29 mouse cellular contexts compared by ENCODE assay signal in genomic region chr4:46447461-46447860, GRCm38 (mm10). TPM values are rescaled to one million over a fixed set of nuclear protein-coding genes. Genes with fewer than 3 reads are reported as not detected.
DNase-seq lines count a peak whose midpoint lies in the region; ATAC-seq and TF ChIP-seq lines count a peak whose summit lies in the region.
"Had no signal": no experiment of that assay in that cellular context is flagged by ENCODE, and none has a peak within 500 bp of the region (broad histone marks: within the 10 kb centered on the region; RNA-seq: fewer than 3 reads in every experiment).

No protein-coding gene starts in this region.

- no peak overlapping the region for H3K4me3 ChIP-seq in heart, postnatal 0 days (ENCODE audit: low read depth, low read length)
- H3K4me3 ChIP-seq in liver, embryonic 15.5 days (replicated peaks): no peak overlapping the region
- no peak overlapping the region for H3K4me3 ChIP-seq in intestine, postnatal 0 days (ENCODE audit: low read depth, low read length)
- H3K4me3 ChIP-seq: embryonic facial prominence, embryonic 10.5 days; forebrain, embryonic 15.5 days; heart, embryonic 13.5 days; megakaryocyte, embryonic 14.5 days; neural tube, embryonic 12.5 days had no signal

- no peak for ATAC-seq in heart, postnatal 0 days (ENCODE audit: insufficient read depth, low read depth)
- ATAC-seq in liver, embryonic 15.5 days (ENCODE audit: insufficient read depth): no peak
- no peak for ATAC-seq in intestine, postnatal 0 days
- ATAC-seq: CD4-positive, CD25-positive, alpha-beta regulatory T cell, adult 4 months; forebrain, embryonic 15.5 days; inflammation-experienced regulatory T-cells, adult 6 months had no signal

- peak overlapping the region; percentile 30; the same call in 1 of the 2 replicates for H3K27ac ChIP-seq in heart, postnatal 0 days (ENCODE audit: low read depth)
- peak overlapping the region; percentile 98 for H3K27ac ChIP-seq in liver, embryonic 15.5 days (replicated peaks)
- H3K27ac ChIP-seq in intestine, postnatal 0 days (ENCODE audit: low read depth, low read length): no peak overlapping the region
- H3K27ac ChIP-seq: embryonic facial prominence, embryonic 10.5 days; forebrain, embryonic 15.5 days; heart, embryonic 13.5 days; hindbrain, embryonic 14.5 days; kidney, postnatal 0 days; neural tube, embryonic 12.5 days had no signal

- no peak for TF ChIP-seq CTCF in heart, postnatal 0 days (IDR thresholded peaks at IDR 0.05; ENCODE audit: low read depth)
- TF ChIP-seq CTCF in intestine, postnatal 0 days (IDR thresholded peaks at IDR 0.05; ENCODE audit: low read depth): no peak

- no peak for DNase-seq in heart, postnatal 0 days (ENCODE audit: low spot score)
- no peak for DNase-seq in heart, adult 9 months (ENCODE audit: low spot score in 2 of 2)
- peak; percentile 40 for DNase-seq in 416B (ENCODE audit: low read depth)
- DNase-seq in thymus, postnatal 10 days (ENCODE audit: low spot score in 2 of 2): peak; percentile 27 to 46
- no peak for DNase-seq in urinary bladder, postnatal 36 days (ENCODE audit: low spot score in 2 of 2)
- no peak for DNase-seq in cerebellum, adult 11 months
- DNase-seq: adrenal gland, postnatal 25 days; gastrocnemius, postnatal 10 days; heart, adult 11 months; kidney, adult 2 months; layer of hippocampus, adult 9-11 months; lung, postnatal 14 days; midbrain, embryonic 14.5 days; right cerebral cortex, postnatal 14 days had no signal

- H3K36me3 ChIP-seq in heart, postnatal 0 days (replicated peaks; ENCODE audit: control insufficient read depth, insufficient read depth, low read length): no peaks in the 10 kb centered on the region
- no peaks in the 10 kb centered on the region; the same call in 1 of the 2 replicates for H3K36me3 ChIP-seq in liver, embryonic 15.5 days (replicated peaks)
- no peaks in the 10 kb centered on the region for H3K36me3 ChIP-seq in intestine, postnatal 0 days (ENCODE audit: control insufficient read depth, insufficient read depth)
- H3K36me3 ChIP-seq: embryonic facial prominence, embryonic 10.5 days; forebrain, embryonic 15.5 days; heart, embryonic 13.5 days; neural tube, embryonic 12.5 days had no signal

- no peak for TF ChIP-seq EP300 in heart, postnatal 0 days (IDR thresholded peaks at IDR 0.05; ENCODE audit: low read depth)

- 68% methylated on average over 1 of the region's 1 CpGs for WGBS in heart, postnatal 0 days
- 37% methylated on average over 1 of the region's 1 CpGs for WGBS in liver, embryonic 15.5 days (ENCODE audit: insufficient replicate concordance)
- 58% methylated on average over 1 of the region's 1 CpGs for WGBS in intestine, postnatal 0 days

- no peaks in the 10 kb centered on the region for H3K9me3 ChIP-seq in heart, postnatal 0 days (replicated peaks; ENCODE audit: control insufficient read depth, low read length)
- no peaks in the 10 kb centered on the region for H3K9me3 ChIP-seq in liver, embryonic 15.5 days (replicated peaks)
- H3K9me3 ChIP-seq in intestine, postnatal 0 days (ENCODE audit: control insufficient read depth): no peaks in the 10 kb centered on the region
- H3K9me3 ChIP-seq: embryonic facial prominence, embryonic 10.5 days; forebrain, embryonic 15.5 days; heart, embryonic 13.5 days; megakaryocyte, embryonic 14.5 days; neural tube, embryonic 12.5 days had no signal

- no peak overlapping the region for H3K4me2 ChIP-seq in heart, postnatal 0 days (ENCODE audit: low read depth, low read length)
- H3K4me2 ChIP-seq in liver, embryonic 15.5 days: no peak overlapping the region
- no peak overlapping the region for H3K4me2 ChIP-seq in intestine, postnatal 0 days (replicated peaks; ENCODE audit: low read depth)
- H3K4me2 ChIP-seq: forebrain, embryonic 15.5 days; heart, embryonic 13.5 days; hindbrain, embryonic 14.5 days; neural tube, embryonic 12.5 days had no signal

- no peaks in the 10 kb centered on the region for H3K27me3 ChIP-seq in heart, postnatal 0 days (ENCODE audit: control insufficient read depth, insufficient read depth, low read length)
- no peaks in the 10 kb centered on the region for H3K27me3 ChIP-seq in liver, embryonic 15.5 days
- H3K27me3 ChIP-seq in intestine, postnatal 0 days (replicated peaks; ENCODE audit: control insufficient read depth, insufficient read depth, low read length): no peaks in the 10 kb centered on the region
- H3K27me3 ChIP-seq: forebrain, embryonic 15.5 days; heart, embryonic 13.5 days; megakaryocyte, embryonic 14.5 days; neural tube, embryonic 12.5 days had no signal

- H3K9ac ChIP-seq in heart, postnatal 0 days (replicated peaks; ENCODE audit: low read depth, low read length): no peak overlapping the region
- H3K9ac ChIP-seq in liver, embryonic 15.5 days: 0 out of 2 replicates have a peak overlapping the region, but pooled peaks have one; percentile 48
- H3K9ac ChIP-seq in intestine, postnatal 0 days (ENCODE audit: low read depth, low read length): no peak overlapping the region
- H3K9ac ChIP-seq: forebrain, embryonic 15.5 days; heart, embryonic 13.5 days; hindbrain, embryonic 14.5 days; neural tube, embryonic 12.5 days had no signal

- H3K4me1 ChIP-seq in heart, postnatal 0 days (ENCODE audit: control insufficient read depth, insufficient read depth): peaks cover 9% of the 10 kb centered on the region
- H3K4me1 ChIP-seq in liver, embryonic 15.5 days (replicated peaks): peaks cover 61% of the 10 kb centered on the region
- H3K4me1 ChIP-seq in intestine, postnatal 0 days (replicated peaks; ENCODE audit: control insufficient read depth, insufficient read depth, low read length): 0 out of 2 replicates have a peak, but pooled peaks cover 3% of the 10 kb centered on the region

RNA-seq across cellular contexts. Expression of gene Anp32b, which starts 3.2 kb away (rescaled TPM):
- total RNA-seq in heart, postnatal 0 days (2014; rRNA removed; ENCODE audit: low replicate concordance): 3.6 and 9.2 TPM in 2 replicates
- polyA plus RNA-seq in heart, postnatal 0 days (2015; fragmentation: Nextera tagmentation; extraction: Ambion mirVana): 75.8 and 76.0 TPM in 2 replicates
- polyA plus RNA-seq in liver, embryonic 15.5 days (2015; fragmentation: Nextera tagmentation; extraction: Ambion mirVana): 387 TPM in 2 replicates
- 98.5 and 105 TPM in 2 replicates for polyA plus RNA-seq in intestine, postnatal 0 days (2015; fragmentation: Nextera tagmentation; extraction: Ambion mirVana)

RNA-seq across cellular contexts. Expression of gene Hemgn, which starts 34.2 kb away (rescaled TPM):
- total RNA-seq in heart, postnatal 0 days (2014; rRNA removed; ENCODE audit: low replicate concordance): 0.27 TPM in 1 of 2 replicates, not detected in the other
- polyA plus RNA-seq in heart, postnatal 0 days (2015; fragmentation: Nextera tagmentation; extraction: Ambion mirVana): 0.37 TPM in 1 of 2 replicates, not detected in the other
- 386 and 388 TPM in 2 replicates for polyA plus RNA-seq in liver, embryonic 15.5 days (2015; fragmentation: Nextera tagmentation; extraction: Ambion mirVana)
- polyA plus RNA-seq in intestine, postnatal 0 days (2015; fragmentation: Nextera tagmentation; extraction: Ambion mirVana): 0.21 and 0.22 TPM in 2 replicates
- total RNA-seq: adrenal gland, postnatal 25 days; left cerebral cortex, adult 18-20 months; left cerebral cortex, postnatal 36 days; liver, adult 2 months had no signal
- polyA plus RNA-seq: cortical plate, adult 2 months; forebrain, embryonic 15.5 days; liver, adult 2 months had no signal

RNA-seq across cellular contexts. Expression of gene Nans, which starts 41.6 kb away (rescaled TPM):
- total RNA-seq in heart, postnatal 0 days (2014; rRNA removed; ENCODE audit: low replicate concordance): 54.2 and 54.6 TPM in 2 replicates
- polyA plus RNA-seq in heart, postnatal 0 days (2015; fragmentation: Nextera tagmentation; extraction: Ambion mirVana): 36.2 and 38.2 TPM in 2 replicates
- 45.1 and 51.9 TPM in 2 replicates for polyA plus RNA-seq in liver, embryonic 15.5 days (2015; fragmentation: Nextera tagmentation; extraction: Ambion mirVana)
- 67.4 and 81.3 TPM in 2 replicates for polyA plus RNA-seq in intestine, postnatal 0 days (2015; fragmentation: Nextera tagmentation; extraction: Ambion mirVana)

RNA-seq across cellular contexts. Expression of gene Trmo, which starts 58.2 kb away (rescaled TPM):
- 3.9 and 12.1 TPM in 2 replicates for total RNA-seq in heart, postnatal 0 days (2014; rRNA removed; ENCODE audit: low replicate concordance)
- 5.8 and 6.5 TPM in 2 replicates for polyA plus RNA-seq in heart, postnatal 0 days (2015; fragmentation: Nextera tagmentation; extraction: Ambion mirVana)
- 8.2 and 10.5 TPM in 2 replicates for polyA plus RNA-seq in liver, embryonic 15.5 days (2015; fragmentation: Nextera tagmentation; extraction: Ambion mirVana)
- 5.9 and 7.0 TPM in 2 replicates for polyA plus RNA-seq in intestine, postnatal 0 days (2015; fragmentation: Nextera tagmentation; extraction: Ambion mirVana)

Comparison
In these comparisons a context has a peak if more than half of its experiments do, and no peak if none do; other contexts are left out.
1. DNase-seq: peak in 416B (single experiment) and thymus, postnatal 10 days (2 of 2); none in heart, postnatal 0 days (single experiment), heart, adult 9 months (0 of 2), urinary bladder, postnatal 36 days (0 of 2) and cerebellum, adult 11 months (single experiment).
2. RNA of gene Hemgn, which starts 34.2 kb away (polyA plus RNA-seq): 386 to 388 TPM in liver, embryonic 15.5 days; 0.37 TPM in heart, postnatal 0 days and 0.21 to 0.22 TPM in intestine, postnatal 0 days; every median in the first group is over 100 times any median in the second.